Mouse (Mus musculus) CH12.LX (cell line): Measurements from ENCODE around the gene Edc3. TPM values are rescaled to one million over a fixed set of nuclear protein-coding genes. Genes with fewer than 3 reads are reported as not detected.

Experiments used
- DNase-seq: peaks from one replicate; pipeline ENCODE4 v3.0.0-alpha.2; 2013; ENCODE audit errors: extremely low read depth
- H3K27ac ChIP-seq: 2 replicates; pipeline ENCODE4 v1.5.1; 2012; ENCODE audit warnings: low read depth, mild to moderate bottlenecking, control low read depth, moderate library complexity; ENCODE audit not compliant: insufficient read depth
- H3K27me3 ChIP-seq: replicated peaks from 2 replicates; pipeline ENCODE3; 2012; ENCODE audit warnings: inconsistent platforms
- H3K36me3 ChIP-seq, 2 experiments: replicated peaks in 1 of 2; 2 replicates each; pipeline versions ENCODE3 to v1.6.1; 2012; ENCODE audit warnings: inconsistent platforms in 1 of 2, low read length in 1 of 2, mild to moderate bottlenecking in 1 of 2, mixed read lengths in 1 of 2, moderate library complexity in 1 of 2; ENCODE audit not compliant: control insufficient read depth in 1 of 2, insufficient read depth in 1 of 2
- H3K4me1 ChIP-seq, 2 experiments: 2 replicates each; pipeline ENCODE4 v1.6.1; 2012; ENCODE audit warnings: inconsistent platforms in 1 of 2, moderate library complexity in 1 of 2; ENCODE audit not compliant: insufficient read depth in 2 of 2, control insufficient read depth in 1 of 2
- H3K4me2 ChIP-seq: 2 replicates; pipeline ENCODE4 v1.6.1; 2012; ENCODE audit warnings: low read depth, mild to moderate bottlenecking, control low read depth; ENCODE audit not compliant: poor library complexity, insufficient read depth, severe bottlenecking
- H3K4me3 ChIP-seq, 3 experiments: fragments of 150-350 bp in 1 of 3; sonication (generic) in 1 of 3; replicated peaks in 1 of 3; 2 replicates each; pipeline versions ENCODE3 to v1.5.1; 2011 to 2012; ENCODE audit warnings: low read depth in 2 of 3, low read length in 2 of 3, mild to moderate bottlenecking in 2 of 3, moderate library complexity in 2 of 3, control low read depth in 1 of 3, improper control_type of control experiment in 1 of 3, inconsistent platforms in 1 of 3, mixed read lengths in 1 of 3; ENCODE audit not compliant: poor library complexity in 1 of 3
- H3K79me2 ChIP-seq: replicated peaks from 2 replicates; pipeline ENCODE4 v1.6.1; 2012; ENCODE audit warnings: mild to moderate bottlenecking, moderate library complexity; ENCODE audit not compliant: control insufficient read depth, poor library complexity, insufficient read depth, severe bottlenecking; ENCODE audit errors: extremely low read depth
- H3K9ac ChIP-seq: 2 replicates; pipeline ENCODE4 v1.6.1; 2012; ENCODE audit warnings: low read depth, mild to moderate bottlenecking, control low read depth, moderate library complexity; ENCODE audit not compliant: insufficient read depth
- H3K9me3 ChIP-seq: replicated peaks from 2 replicates; pipeline ENCODE3; 2012; ENCODE audit warnings: low read length, inconsistent platforms, mixed read lengths
- BHLHE40 ChIP-seq: IDR thresholded peaks from 2 replicates; pipeline ENCODE4 v1.6.1; 2011; ENCODE audit warnings: mild to moderate bottlenecking, low read depth, low read length, improper control_type of control experiment
- CHD1 ChIP-seq: IDR thresholded peaks from 2 replicates; pipeline ENCODE4 v1.6.1; 2012; ENCODE audit warnings: low read depth, low read length, improper control_type of control experiment, inconsistent platforms
- CHD2 ChIP-seq: IDR thresholded peaks from 2 replicates; pipeline ENCODE4 v1.6.1; 2011; ENCODE audit warnings: low read length, improper control_type of control experiment
- ELF1 ChIP-seq: IDR thresholded peaks from 2 replicates; pipeline ENCODE4 v1.6.1; 2014; ENCODE audit warnings: low read depth, mild to moderate bottlenecking, inconsistent platforms, low read length, improper control_type of control experiment
- ETS1 ChIP-seq: conservative IDR thresholded peaks from 2 replicates; pipeline ENCODE4 v1.6.1; 2012; ENCODE audit warnings: low read depth, mild to moderate bottlenecking, inconsistent platforms, low read length, improper control_type of control experiment, moderate library complexity
- HCFC1 ChIP-seq: IDR thresholded peaks from 2 replicates; pipeline ENCODE4 v1.6.1; 2012; ENCODE audit warnings: low read depth, mild to moderate bottlenecking, inconsistent platforms, low read length, improper control_type of control experiment
- IRF4 ChIP-seq: IDR thresholded peaks from 2 replicates; pipeline ENCODE4 v1.6.1; 2014; ENCODE audit warnings: low read depth, mild to moderate bottlenecking, inconsistent platforms, low read length, improper control_type of control experiment
- KAT2A ChIP-seq: IDR thresholded peaks from 2 replicates; pipeline ENCODE4 v1.6.1; 2012; ENCODE audit warnings: low read length, improper control_type of control experiment, inconsistent platforms; ENCODE audit not compliant: insufficient replicate concordance
- MAFK ChIP-seq: IDR thresholded peaks from 2 replicates; pipeline ENCODE4 v1.6.1; 2011; ENCODE audit warnings: low read length, improper control_type of control experiment; ENCODE audit not compliant: insufficient replicate concordance
- MAX ChIP-seq: IDR thresholded peaks from 2 replicates; pipeline ENCODE4 v1.6.1; 2011; ENCODE audit warnings: low read length, improper control_type of control experiment
- MAZ ChIP-seq: IDR thresholded peaks from 2 replicates; pipeline ENCODE4 v1.6.1; 2012; ENCODE audit warnings: low read depth, mild to moderate bottlenecking, inconsistent platforms, low read length, improper control_type of control experiment, moderate library complexity
- MXI1 ChIP-seq: IDR thresholded peaks from 2 replicates; pipeline ENCODE4 v1.6.1; 2011; ENCODE audit warnings: mild to moderate bottlenecking, low read depth, low read length, improper control_type of control experiment
- NELFE ChIP-seq: IDR thresholded peaks from 2 replicates; pipeline ENCODE4 v1.6.1; 2011; ENCODE audit warnings: low read depth, low read length, improper control_type of control experiment
- PAX5 ChIP-seq: IDR thresholded peaks from 2 replicates; pipeline ENCODE4 v1.6.1; 2012; ENCODE audit warnings: low read length, inconsistent platforms, mixed read lengths
- POLR2A ChIP-seq: IDR thresholded peaks from 2 replicates; pipeline ENCODE4 v1.6.1; 2011; ENCODE audit warnings: low read depth, mild to moderate bottlenecking, improper control_type of control experiment, low read length
- POLR2AphosphoS2 ChIP-seq: IDR thresholded peaks from 2 replicates; pipeline ENCODE4 v1.6.1; 2011; ENCODE audit warnings: low read depth, low read length, improper control_type of control experiment
- RAD21 ChIP-seq: IDR thresholded peaks from 2 replicates; pipeline ENCODE4 v1.6.1; 2011; ENCODE audit warnings: low read depth, mild to moderate bottlenecking, low read length, improper control_type of control experiment, moderate library complexity
- RCOR1 ChIP-seq: conservative IDR thresholded peaks from 2 replicates; pipeline ENCODE4 v1.6.1; 2012; ENCODE audit warnings: low read depth, mild to moderate bottlenecking, inconsistent platforms, low read length, improper control_type of control experiment
- SIN3A ChIP-seq: IDR thresholded peaks from 2 replicates; pipeline ENCODE4 v1.6.1; 2012; ENCODE audit warnings: low read length, improper control_type of control experiment, inconsistent platforms
- TBP ChIP-seq: conservative IDR thresholded peaks from 2 replicates; pipeline ENCODE4 v1.6.1; 2011; ENCODE audit warnings: low read depth, low read length, improper control_type of control experiment
- TCF12 ChIP-seq: IDR thresholded peaks from 2 replicates; pipeline ENCODE4 v1.6.1; 2014; ENCODE audit warnings: low read depth, mild to moderate bottlenecking, inconsistent platforms, low read length, improper control_type of control experiment
- UBTF ChIP-seq: IDR thresholded peaks from 2 replicates; pipeline ENCODE4 v1.6.1; 2012; ENCODE audit warnings: low read depth, mild to moderate bottlenecking, inconsistent platforms, low read length, improper control_type of control experiment, moderate library complexity
- USF1 ChIP-seq: IDR thresholded peaks from 2 replicates; pipeline ENCODE4 v1.6.1; 2014; ENCODE audit warnings: low read depth, mild to moderate bottlenecking, inconsistent platforms, low read length, improper control_type of control experiment
- ZC3H11A ChIP-seq: IDR thresholded peaks from 2 replicates; pipeline ENCODE4 v1.6.1; 2012; ENCODE audit warnings: low read depth, mild to moderate bottlenecking, inconsistent platforms, low read length, improper control_type of control experiment
- ZKSCAN1 ChIP-seq: IDR thresholded peaks from 2 replicates; pipeline ENCODE4 v1.6.1; 2012; ENCODE audit warnings: low read depth, inconsistent platforms, low read length, improper control_type of control experiment, borderline replicate concordance
- ZMIZ1 ChIP-seq: IDR thresholded peaks from 2 replicates; pipeline ENCODE4 v1.6.1; 2012; ENCODE audit warnings: low read depth, mild to moderate bottlenecking, inconsistent platforms, low read length, improper control_type of control experiment
- ZNF384 ChIP-seq: IDR thresholded peaks from 2 replicates; pipeline ENCODE4 v1.6.1; 2012; ENCODE audit warnings: low read depth, low read length, improper control_type of control experiment, inconsistent platforms
- dilution Hi-C: fragments of 300-500 bp; cut with MboI; formaldehyde crosslinking; loops from 2 replicates; pipeline ENCODE4 v1.14.3; 2020; ENCODE audit warnings: low sequenced_read_pairs; ENCODE audit not compliant: extremely low pct_unique_long_range_greater_than_20kb, extremely low pct_ligation_motif_present
- in situ Hi-C: fragments of 300-500 bp; cut with MboI; formaldehyde crosslinking; loops from 3 replicates; pipeline ENCODE4 v1.14.3; 2019; ENCODE audit warnings: low sequenced_read_pairs, low pct_ligation_motif_present, low pct_unique_long_range_greater_than_20kb, mixed read lengths
- polyA plus RNA-seq: library from polyadenylated mRNA; unstranded; fragments of >175 nt; gene quantifications from 2 replicates; pipeline ENCODE4 v1.2.1, GENCODE M21; 2012; ENCODE audit warnings: low read depth; ENCODE audit not compliant: insufficient read length
- total RNA-seq, 2 experiments: library from RNA; depleted of rRNA; stranded (reverse); fragments of 300-350 nt in 1 of 2; fragments of >200 nt in 1 of 2; gene quantifications; 2 replicates each; pipeline ENCODE4 v1.2.3; 2012 to 2014

The Edc3 gene
- total and polyA plus RNA-seq, 3 experiments, result 10.6 to 24.1 (median 13.6) TPM

- TF ChIP-seq UBTF, result no peak
- no peak for TF ChIP-seq IRF4
- TF ChIP-seq RCOR1, result 0 out of 2 replicates have a peak, but pooled peaks have one; percentile 50
- TF ChIP-seq ETS1, result no peak
- TF ChIP-seq ZC3H11A, result no peak; the same call in 1 of the 2 replicates
- TF ChIP-seq POLR2AphosphoS2, result no peak
- no peak for TF ChIP-seq ZNF384
- TF ChIP-seq USF1, result no peak
- TF ChIP-seq RAD21, result peak; percentile 46
Measured at GRCm38 (mm10) chr9:57762563-57762991, 54.2 kb downstream of the Edc3 start (continued).

- dilution Hi-C loops (no loop called here), in situ Hi-C loops (no loop called here)
- Histone ChIP-seq H3K9me3 (no peaks in the 10 kb centered on the region), H3K27me3 (peaks cover 14% of the 10 kb centered on the region), H3K4me2 (peak overlapping the region; percentile 93), H3K36me3 (peaks cover 23 to 26% of the 10 kb centered on the region in 2 experiments), H3K27ac (peak overlapping the region; percentile 51), H3K4me1 (peaks cover 8 to 55% of the 10 kb centered on the region in 2 experiments), H3K79me2 (peaks cover 43% of the 10 kb centered on the region), H3K4me3 (peak overlapping the region; percentile 83 to 94 (median 85)), H3K9ac (peak overlapping the region; percentile 84)
- DNase-seq, result no peak
- no peak for TF ChIP-seq KAT2A
- TF ChIP-seq ELF1, result 0 out of 2 replicates have a peak, but pooled peaks have one; percentile 16
Measured at GRCm38 (mm10) chr9:57764147-57764973, 56.0 kb downstream of the Edc3 start.

GRCm38 (mm10) chr9:57764974-57765363 is 56.6 kb downstream of the Edc3 start:
- Histone ChIP-seq H3K4me1 (peaks cover 14 to 57% of the 10 kb centered on the region in 2 experiments), H3K36me3 (peaks cover 17 to 20% of the 10 kb centered on the region in 2 experiments), H3K9ac (peak overlapping the region; percentile 84), H3K27ac (peak overlapping the region; percentile 87), H3K79me2 (peaks cover 40% of the 10 kb centered on the region), H3K27me3 (peaks cover 14% of the 10 kb centered on the region), H3K4me3 (peak overlapping the region; percentile 83 to 94 (median 85)), H3K9me3 (no peaks in the 10 kb centered on the region), H3K4me2 (peak overlapping the region; percentile 83; the same call in 1 of the 2 replicates)
- TF ChIP-seq MAZ (0 out of 2 replicates have a peak, but pooled peaks have one; percentile 65), CHD2 (0 out of 2 replicates have a peak, but pooled peaks have one; percentile 53), KAT2A (peak; percentile 72; the same call in 1 of the 2 replicates), TCF12 (peak; percentile 75), NELFE (peak; percentile 78), IRF4 (peak; percentile 25; the same call in 1 of the 2 replicates), ZNF384 (no peak), CHD1 (peak; percentile 27; the same call in 1 of the 2 replicates), ZMIZ1 (peak; percentile 56; the same call in 1 of the 2 replicates), MXI1 (peak; percentile 28; the same call in 1 of the 2 replicates), BHLHE40 (peak; percentile 97), POLR2A (peak; percentile 91), TBP (no peak), MAFK (no peak), ELF1 (peak; percentile 98), HCFC1 (peak; percentile 82), ZKSCAN1 (no peak), RCOR1 (0 out of 2 replicates have a peak, but pooled peaks have one; percentile 13), PAX5 (no peak), RAD21 (no peak), SIN3A (peak; percentile 90), MAX (peak; percentile 53; the same call in 1 of the 2 replicates), POLR2AphosphoS2 (peak; percentile 79)
- in situ Hi-C loops, result no loop called here
- peak; percentile 85 for DNase-seq
- dilution Hi-C loops, result no loop called here
